Mouse (Mus musculus) hindbrain, embryonic 11.5 days (tissue): Measurements from ENCODE around the gene Mphosph9. TPM values are rescaled to one million over a fixed set of nuclear protein-coding genes. Genes with fewer than 3 reads are reported as not detected.
"Not testable (repeated sequence)": the region's sequence is repeated elsewhere in the genome, so short reads cannot be mapped to it uniquely, and the experiment has no call there.

ENCODE experiments used
- ATAC-seq: fragments of 200-750 bp; cut with Nextera tagmentation; 2 replicates; pipeline ENCODE4 v1.8.0; 2017; ENCODE audit warnings: mild to moderate bottlenecking, moderate TSS enrichment, moderate library complexity; ENCODE audit not compliant: low FRiP score
- DNase-seq: peaks from one replicate; pipeline ENCODE4 v3.0.0-alpha.2; 2015; ENCODE audit warnings: low spot score
- H3K27ac ChIP-seq: fragments of 300-500 bp; sonication (generic); 2 replicates; pipeline ENCODE4 v1.5.1; 2014; ENCODE audit warnings: mild to moderate bottlenecking, low read depth, low read length
- H3K27me3 ChIP-seq: fragments of 300-500 bp; sonication (generic); 2 replicates; pipeline ENCODE4 v1.6.1; 2014; ENCODE audit warnings: mild to moderate bottlenecking, low read length, moderate library complexity, mixed read lengths; ENCODE audit not compliant: control insufficient read depth, insufficient read depth
- H3K36me3 ChIP-seq: fragments of 300-500 bp; sonication (generic); 2 replicates; pipeline ENCODE4 v1.6.1; 2014; ENCODE audit warnings: mild to moderate bottlenecking, low read length, moderate library complexity, mixed read lengths; ENCODE audit not compliant: control insufficient read depth, insufficient read depth
- H3K4me1 ChIP-seq: fragments of 300-500 bp; sonication (generic); replicated peaks from 2 replicates; pipeline ENCODE4 v1.6.1; 2014; ENCODE audit warnings: low read length, mixed read lengths; ENCODE audit not compliant: control insufficient read depth, insufficient read depth
- H3K4me2 ChIP-seq: fragments of 300-500 bp; sonication (generic); replicated peaks from 2 replicates; pipeline ENCODE4 v1.6.1; 2014; ENCODE audit warnings: mild to moderate bottlenecking, low read depth, low read length
- H3K4me3 ChIP-seq: fragments of 300-500 bp; sonication (generic); 2 replicates; pipeline ENCODE4 v1.5.1; 2014; ENCODE audit warnings: low read depth, low read length
- H3K9ac ChIP-seq: fragments of 300-500 bp; sonication (generic); 2 replicates; pipeline ENCODE4 v1.6.1; 2014; ENCODE audit warnings: low read depth, low read length
- H3K9me3 ChIP-seq: fragments of 300-500 bp; sonication (generic); 2 replicates; pipeline ENCODE4 v1.6.1; 2016; ENCODE audit warnings: low read length; ENCODE audit not compliant: control insufficient read depth
- WGBS: fragments of 180-500 bp; shearing (Covaris S2); extraction: QIAGEN DNeasy Blood & Tissue Kit; methylation state at CpG from one replicate; pipeline ENCODE4 v1.1.7; 2014; 5-methylcytosine and 5-hydroxymethylcytosine counted together
- polyA plus RNA-seq: library from polyadenylated mRNA; unstranded; fragments of >200 nt; fragmentation: Nextera tagmentation; extraction: Ambion mirVana; gene quantifications from 2 replicates; pipeline ENCODE4 v1.2.1, GENCODE M21; 2014

Mphosph9 gene
- polyA plus RNA-seq, 1 experiment from 2014 or later: 20.5 TPM

DNA sequence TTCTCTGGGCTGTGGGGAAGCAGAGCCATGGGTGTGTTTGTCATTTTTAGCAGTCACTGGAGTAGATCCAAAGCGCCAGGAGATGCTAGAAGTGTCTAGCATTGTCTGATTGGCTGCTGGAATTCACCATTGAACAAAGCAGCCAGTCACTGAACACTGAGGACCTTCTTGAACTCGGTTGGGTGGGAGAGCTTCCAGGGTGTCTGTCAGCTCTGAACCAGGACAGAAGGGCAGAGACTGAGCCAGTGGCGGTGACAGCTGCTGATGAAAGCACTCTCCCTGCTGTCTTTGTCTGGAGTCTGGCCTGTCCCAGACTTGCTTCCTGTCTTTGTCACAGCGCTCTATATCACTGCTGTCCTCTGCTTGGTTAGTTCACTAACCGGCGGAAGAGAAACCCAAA is 6.6 kb upstream of the Mphosph9 start:
- Histone ChIP-seq H3K9ac (no peak overlapping the region), H3K36me3 (no peaks in the 10 kb centered on the region), H3K9me3 (no peaks in the 10 kb centered on the region), H3K27ac (peak overlapping the region; percentile 91), H3K4me2 (no peak overlapping the region), H3K4me1 (peaks cover 5% of the 10 kb centered on the region; the same call in 1 of the 2 replicates), H3K27me3 (no peaks in the 10 kb centered on the region), H3K4me3 (no peak overlapping the region)
- 23% methylated on average over 6 of the region's 6 CpGs for WGBS
- DNase-seq (peak; percentile 65), ATAC-seq (peak; percentile 86)

DNA sequence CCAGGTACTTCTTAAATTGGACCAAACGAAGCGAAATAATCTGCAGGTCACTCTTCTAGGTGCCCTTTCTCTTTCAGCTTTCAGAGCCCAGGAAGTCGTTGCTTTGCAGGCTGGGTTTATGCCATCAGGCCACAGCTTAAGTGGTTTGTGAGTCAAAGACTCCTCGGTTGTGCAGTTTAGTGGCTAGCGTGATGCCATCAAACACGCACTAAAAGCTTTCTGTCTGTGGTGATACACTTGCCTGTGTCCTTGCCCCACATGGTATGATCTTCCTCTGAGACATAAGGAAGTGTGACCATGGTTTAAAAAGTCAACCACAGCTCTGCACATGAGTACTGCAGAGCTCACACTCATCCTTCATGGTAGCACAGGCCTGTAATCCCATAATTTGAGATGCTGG is 2.3 kb upstream of the Mphosph9 start:
- Histone ChIP-seq H3K9ac (no peak overlapping the region), H3K27me3 (no peaks in the 10 kb centered on the region), H3K4me1 (peaks cover 5% of the 10 kb centered on the region), H3K4me3 (no peak overlapping the region), H3K4me2 (no peak overlapping the region), H3K36me3 (no peaks in the 10 kb centered on the region), H3K27ac (no peak overlapping the region), H3K9me3 (no peaks in the 10 kb centered on the region)
- 89% methylated on average over 6 of the region's 6 CpGs for WGBS
- no peak for DNase-seq
- no peak for ATAC-seq

DNA sequence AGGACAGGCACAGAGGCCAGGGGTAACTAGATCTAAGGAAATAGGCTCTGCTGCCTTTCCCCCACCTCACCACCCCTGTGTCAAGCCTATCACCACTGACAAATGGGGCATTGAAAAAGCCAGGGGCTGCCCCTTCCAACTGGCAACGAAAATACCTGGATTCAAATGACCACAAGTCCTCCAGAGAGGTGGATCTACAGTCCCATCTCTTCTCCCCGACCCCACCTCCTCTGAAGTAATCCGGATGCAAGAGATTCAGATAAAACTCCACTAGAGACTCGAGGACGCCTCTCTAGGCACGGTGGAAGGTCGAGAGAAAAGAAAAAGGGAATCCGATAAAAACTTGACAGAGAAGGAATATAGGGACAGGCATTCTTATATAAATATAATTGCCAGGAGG is 943 bp downstream of the Mphosph9 start:
- 5% methylated on average over 8 of the region's 8 CpGs for WGBS
- DNase-seq: peak; percentile 29
- Histone ChIP-seq H3K4me3 (peak overlapping the region; percentile 66), H3K4me2 (peak overlapping the region; percentile 74), H3K36me3 (0 out of 2 replicates have a peak, but pooled peaks cover 5% of the 10 kb centered on the region), H3K27ac (peak overlapping the region; percentile 96), H3K4me1 (peaks cover 3% of the 10 kb centered on the region), H3K27me3 (no peaks in the 10 kb centered on the region), H3K9ac (peak overlapping the region; percentile 89), H3K9me3 (no peaks in the 10 kb centered on the region)
- ATAC-seq: no peak

DNA sequence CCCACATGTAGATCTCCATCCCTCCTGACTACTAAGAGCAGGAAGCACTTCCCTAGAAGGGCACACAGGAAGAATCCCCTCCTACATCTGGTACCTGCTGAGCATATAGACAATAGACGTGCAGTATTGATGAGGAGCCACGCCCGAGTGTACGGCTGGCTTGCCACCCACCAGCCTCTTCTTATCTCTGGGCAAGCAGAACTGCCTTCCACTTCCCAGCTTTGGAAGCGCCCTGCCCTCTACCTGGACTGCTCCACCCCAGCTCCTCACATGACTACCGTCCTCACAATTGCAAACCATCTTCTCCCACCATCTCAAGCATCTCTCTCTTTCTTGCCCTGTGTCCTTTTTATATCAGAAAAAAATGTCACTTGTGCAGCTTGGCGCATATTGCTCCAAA is 10.1 kb downstream of the Mphosph9 start:
- Histone ChIP-seq H3K27ac (no peak overlapping the region), H3K9me3 (no peaks in the 10 kb centered on the region), H3K9ac (no peak overlapping the region), H3K4me2 (no peak overlapping the region), H3K27me3 (no peaks in the 10 kb centered on the region), H3K4me3 (no peak overlapping the region), H3K4me1 (no peaks in the 10 kb centered on the region), H3K36me3 (peaks cover 15% of the 10 kb centered on the region)
- 89% methylated on average over 7 of the region's 7 CpGs for WGBS
- ATAC-seq (no peak), DNase-seq (no peak)

DNA sequence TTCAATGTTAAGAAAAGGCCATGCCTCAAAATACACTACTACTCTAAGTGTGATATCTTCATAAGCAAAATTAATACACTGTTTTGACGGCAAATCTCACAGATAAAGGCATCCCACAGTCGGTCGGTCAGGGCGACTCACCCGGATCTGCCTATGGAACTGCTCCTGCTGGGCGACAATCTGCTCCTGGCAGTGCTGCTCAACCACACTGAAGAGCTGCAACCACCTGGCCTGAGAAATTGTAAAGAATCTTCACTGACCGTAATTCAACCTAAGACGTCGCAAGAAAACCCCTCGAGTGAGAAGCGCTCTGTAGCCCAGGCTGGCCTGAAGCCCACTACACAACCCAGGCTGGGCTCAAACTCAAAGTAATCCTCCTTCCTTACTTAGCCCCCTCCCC is 11.8 kb downstream of the Mphosph9 start:
- ATAC-seq (no peak), DNase-seq (no peak)
- Histone ChIP-seq H3K9me3 (no peaks in the 10 kb centered on the region; the same call in 1 of the 2 replicates), H3K27me3 (no peaks in the 10 kb centered on the region), H3K4me3 (no peak overlapping the region), H3K4me2 (no peak overlapping the region), H3K4me1 (no peaks in the 10 kb centered on the region), H3K27ac (no peak overlapping the region), H3K36me3 (peaks cover 23% of the 10 kb centered on the region), H3K9ac (no peak overlapping the region)
- WGBS: 93% methylated on average over 11 of the region's 11 CpGs

DNA sequence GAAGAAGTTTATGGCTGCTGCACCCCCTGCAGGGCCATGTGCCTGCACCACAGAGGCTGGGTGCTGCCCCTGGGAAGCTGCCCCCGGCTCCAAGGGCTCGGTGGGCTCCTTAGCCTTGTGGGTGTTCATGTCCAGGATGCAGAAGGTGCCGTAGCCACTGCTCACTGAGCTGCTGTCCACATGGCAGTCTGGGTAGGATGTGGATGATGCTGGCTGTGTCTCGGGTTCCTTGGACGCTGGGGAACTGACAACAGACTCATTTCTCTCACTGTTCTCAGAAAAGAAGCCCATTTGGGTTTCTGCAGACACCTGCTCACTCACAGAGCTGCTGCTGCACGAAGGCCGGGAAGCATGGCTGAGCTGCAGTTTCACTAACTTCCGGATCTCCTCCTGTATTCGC is 12.3 kb downstream of the Mphosph9 start:
- Histone ChIP-seq H3K9me3 (no peaks in the 10 kb centered on the region; the same call in 1 of the 2 replicates), H3K27ac (no peak overlapping the region), H3K4me2 (no peak overlapping the region), H3K9ac (no peak overlapping the region), H3K27me3 (no peaks in the 10 kb centered on the region), H3K4me3 (no peak overlapping the region), H3K36me3 (peaks cover 23% of the 10 kb centered on the region), H3K4me1 (no peaks in the 10 kb centered on the region)
- no peak for DNase-seq
- WGBS: 87% methylated on average over 9 of the region's 9 CpGs
- ATAC-seq: no peak

DNA sequence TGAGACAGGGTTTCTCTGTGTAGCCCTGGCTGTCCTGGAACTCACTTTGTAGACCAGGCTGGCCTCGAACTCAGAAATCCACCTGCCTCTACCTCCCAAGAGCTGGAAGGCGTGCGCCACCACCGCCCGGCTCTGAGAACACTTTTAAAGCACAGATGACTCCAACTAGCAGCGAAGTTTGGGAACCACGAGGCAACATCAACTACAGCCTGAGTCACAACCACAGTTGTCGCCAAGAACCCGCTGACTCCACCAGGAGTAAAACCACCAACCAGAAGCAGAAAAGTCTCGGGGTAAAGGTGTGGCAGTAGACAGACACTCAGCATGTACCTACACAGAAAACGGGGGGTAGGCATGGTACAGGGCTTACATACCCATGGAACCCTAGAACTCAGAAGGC is 17.7 kb downstream of the Mphosph9 start:
- H3K27me3 ChIP-seq: no peaks in the 10 kb centered on the region
- no peaks in the 10 kb centered on the region for H3K4me1 ChIP-seq
- no peak for ATAC-seq
- H3K4me2 ChIP-seq: no peak overlapping the region
- WGBS: 94% methylated on average over 11 of the region's 11 CpGs
- H3K4me3 ChIP-seq: no peak overlapping the region
- peaks cover 15% of the 10 kb centered on the region for H3K36me3 ChIP-seq
- no peak overlapping the region for H3K9ac ChIP-seq
- no peaks in the 10 kb centered on the region; the same call in 1 of the 2 replicates for H3K9me3 ChIP-seq
- H3K27ac ChIP-seq: no peak overlapping the region
- DNase-seq: no peak

DNA sequence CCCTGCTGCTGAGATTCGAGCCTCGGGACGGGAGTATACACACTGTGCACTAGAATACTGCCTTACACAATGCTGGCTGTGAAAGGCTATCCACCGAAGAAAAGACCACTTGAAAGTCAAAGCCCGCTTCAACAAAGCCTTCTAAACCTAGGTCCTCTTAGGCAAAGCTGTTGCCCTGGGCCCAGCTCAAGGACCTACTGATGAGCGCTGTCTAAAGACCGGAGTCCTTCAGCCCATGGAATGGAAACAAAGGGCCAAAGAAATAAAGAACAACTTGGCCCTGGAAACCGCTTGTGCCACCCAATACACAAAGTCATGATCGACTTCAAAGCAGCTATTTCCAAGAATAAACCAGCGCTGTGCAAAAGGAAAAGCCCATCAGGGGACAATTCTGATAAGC is 18.6 kb downstream of the Mphosph9 start:
- whole genome bisulfite sequencing: 89% methylated on average over 10 of the region's 10 CpGs
- H3K27me3 ChIP-seq: no peaks in the 10 kb centered on the region
- ATAC-seq (no peak), DNase-seq (no peak)
- peaks cover 13% of the 10 kb centered on the region for H3K36me3 ChIP-seq
- no peak overlapping the region for H3K27ac ChIP-seq
- no peaks in the 10 kb centered on the region for H3K4me1 ChIP-seq
- H3K9ac ChIP-seq: no peak overlapping the region
- no peaks in the 10 kb centered on the region; the same call in 1 of the 2 replicates for H3K9me3 ChIP-seq
- H3K4me2 ChIP-seq: no peak overlapping the region
- no peak overlapping the region for H3K4me3 ChIP-seq

DNA sequence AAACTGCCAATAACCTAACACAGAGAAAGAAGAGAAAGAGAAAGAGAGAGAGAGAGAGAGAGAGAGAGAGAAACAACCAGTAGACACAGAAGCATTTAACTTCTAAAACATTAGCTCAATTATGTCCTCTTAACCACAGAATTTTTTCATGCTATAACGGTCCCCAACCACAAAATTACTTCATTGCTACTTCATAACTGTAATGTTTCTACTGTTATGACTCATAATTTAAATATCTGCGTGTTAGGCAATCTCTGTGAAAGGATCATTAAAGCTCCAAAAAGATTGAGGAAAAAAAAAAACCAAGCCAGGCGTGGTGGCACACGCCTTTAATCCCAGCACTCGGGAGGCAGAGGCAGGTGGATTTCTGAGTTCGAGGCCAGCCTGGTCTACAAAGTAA is 24.9 kb downstream of the Mphosph9 start:
- H3K4me2 ChIP-seq, H3K4me1 ChIP-seq, H3K9me3 ChIP-seq, ATAC-seq, H3K4me3 ChIP-seq, DNase-seq, H3K27ac ChIP-seq, H3K9ac ChIP-seq, H3K36me3 ChIP-seq, H3K27me3 ChIP-seq: not testable (repeated sequence)
- 96% methylated on average over 6 of the region's 6 CpGs for WGBS
